Mouse (Mus musculus) spleen, postnatal 36 days (tissue): ENCODE data around the gene Trim59.

Experiments
- DNase-seq, 2 experiments: peaks; one replicate each; pipeline ENCODE4 v3.0.0; 2022; ENCODE audit warnings: low spot score in 2 of 2, mixed read lengths in 1 of 2

Gene Trim59

DNA sequence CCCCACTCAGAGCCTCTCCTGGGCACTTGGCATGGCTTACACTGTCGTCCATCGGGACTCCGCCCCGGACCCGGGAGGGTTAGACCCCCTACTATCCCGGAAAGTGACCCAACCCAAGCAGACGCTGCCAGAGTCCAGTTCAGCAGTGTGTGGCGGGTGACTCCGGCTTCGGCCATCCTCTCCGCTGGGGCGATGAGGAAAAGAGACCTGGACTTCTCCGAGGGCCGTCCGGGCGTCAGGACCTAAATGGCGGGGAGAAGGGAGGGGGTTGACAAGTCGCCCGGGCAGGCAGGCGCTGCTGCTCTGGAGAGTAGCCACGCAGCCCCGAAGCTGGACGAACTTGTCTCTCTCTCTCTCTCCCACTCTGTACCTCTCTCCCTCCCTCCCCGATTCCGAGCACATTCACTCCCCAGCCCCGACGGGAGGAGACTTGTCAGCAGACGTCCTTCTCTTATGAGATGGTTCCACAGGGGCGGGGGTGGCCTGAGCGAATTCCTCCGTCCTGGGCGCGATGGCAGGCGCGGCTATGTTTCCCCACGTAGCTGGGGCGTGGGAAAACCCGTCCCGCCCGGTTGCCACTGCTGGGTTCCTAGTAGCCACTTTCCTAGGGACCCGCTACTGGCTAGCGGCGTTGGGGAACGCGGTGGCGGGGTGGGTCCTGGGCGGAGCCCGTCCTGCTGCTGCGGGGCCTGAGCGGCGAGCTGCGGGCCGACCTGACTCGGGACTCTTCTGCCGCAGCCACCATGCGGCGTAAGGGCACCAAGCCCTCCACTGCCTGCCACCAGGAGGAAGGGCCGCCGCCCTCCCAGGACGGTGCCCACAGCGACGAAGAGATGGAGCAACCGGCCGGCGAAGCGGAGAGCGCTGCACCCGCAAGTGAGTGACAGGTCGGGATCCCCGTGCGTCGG is 39.0 kb downstream of the Trim59 start:
- peak; percentile 57 to 64 for DNase-seq

DNA sequence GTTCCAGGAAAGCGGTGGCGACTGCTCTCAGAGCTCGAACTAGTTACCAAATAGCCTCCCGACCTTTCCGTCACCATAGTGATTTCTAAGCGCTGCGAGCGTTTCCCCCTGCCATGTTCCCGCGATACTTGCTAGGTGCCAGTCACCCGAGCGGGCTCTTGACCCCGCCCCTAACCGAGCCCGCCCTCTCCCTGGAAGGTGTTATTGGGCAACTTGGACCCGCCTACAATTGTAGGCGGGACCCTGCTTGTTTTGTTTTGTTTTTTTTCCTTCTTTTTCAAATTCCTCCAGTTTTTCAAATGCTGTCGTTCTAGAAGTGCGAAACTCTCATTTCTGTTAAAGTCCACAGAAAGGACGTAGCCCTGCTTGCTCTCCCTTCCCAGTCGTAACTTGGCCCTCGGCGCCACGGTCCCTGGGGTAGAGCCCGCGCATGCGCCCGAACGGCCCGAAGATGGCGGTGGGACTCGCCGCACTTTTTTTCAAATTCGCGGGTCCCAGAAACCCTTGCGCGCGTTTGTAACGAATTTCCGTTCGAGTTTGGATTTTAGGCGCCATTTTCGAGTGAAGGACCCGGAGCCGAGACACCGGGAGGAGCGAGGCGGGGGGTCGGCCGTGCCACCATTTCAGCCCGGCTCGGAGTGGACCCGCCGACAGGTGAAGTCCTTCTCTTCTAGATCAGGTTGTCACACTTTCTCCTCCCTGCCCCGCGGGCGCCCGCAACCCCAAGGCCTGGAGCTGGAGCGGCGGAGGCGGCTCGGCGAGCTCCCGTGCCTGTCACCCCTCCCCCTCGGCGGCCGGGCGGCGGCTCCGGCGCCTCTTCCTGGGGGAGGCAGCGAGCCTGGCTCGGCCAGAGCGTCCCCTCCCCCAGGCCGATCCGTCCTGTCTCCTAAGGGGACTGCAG is 39.9 kb downstream of the Trim59 start, which contains the start of the genes Ift80 and Smc4:
Ift80 (minus strand) TSS at position 134 of the 901 bp plus-strand sequence.
Smc4 (plus strand) TSS at position 302 of the 901 bp plus-strand sequence.
- DNase-seq: peak; percentile 96 to 97

DNA sequence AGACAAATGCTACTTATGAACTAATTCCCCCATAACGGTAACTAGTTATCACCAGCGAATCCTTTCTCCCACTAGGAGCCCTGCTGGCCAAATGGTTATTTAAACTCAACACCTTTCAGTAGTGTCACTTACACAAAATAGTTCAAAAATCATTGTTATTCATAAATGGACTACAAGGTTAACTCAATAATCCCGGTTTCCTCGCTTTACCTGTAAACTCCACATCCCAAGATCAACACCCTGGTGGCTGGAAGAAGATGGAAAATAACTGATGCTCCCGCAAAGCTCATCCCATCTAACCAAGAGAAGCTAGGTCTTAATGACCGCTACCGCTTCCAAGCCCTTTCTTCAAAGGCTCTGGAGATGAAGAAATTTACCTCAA is 40.5 kb downstream of the Trim59 start:
- DNase-seq: no peak

DNA sequence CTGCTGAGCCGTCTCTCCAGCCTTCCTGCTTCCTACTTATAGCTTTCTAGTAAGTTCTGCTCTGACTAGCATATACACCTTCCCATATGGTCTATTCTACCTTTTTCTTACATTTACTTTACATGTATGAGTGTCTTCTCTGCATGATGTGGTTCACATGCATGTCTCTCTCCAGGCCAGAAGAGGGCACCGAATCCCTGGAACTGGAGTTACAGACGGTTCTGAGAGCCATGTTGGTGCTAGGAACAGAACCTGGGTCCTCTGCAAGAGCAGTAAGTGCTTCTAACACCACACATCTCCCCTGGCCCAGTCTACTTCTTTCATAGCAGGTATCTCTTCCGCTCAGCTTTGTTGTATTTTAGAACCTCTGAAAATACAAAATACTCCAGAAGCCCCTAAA is 41.8 kb downstream of the Trim59 start:
- DNase-seq: no peak

DNA sequence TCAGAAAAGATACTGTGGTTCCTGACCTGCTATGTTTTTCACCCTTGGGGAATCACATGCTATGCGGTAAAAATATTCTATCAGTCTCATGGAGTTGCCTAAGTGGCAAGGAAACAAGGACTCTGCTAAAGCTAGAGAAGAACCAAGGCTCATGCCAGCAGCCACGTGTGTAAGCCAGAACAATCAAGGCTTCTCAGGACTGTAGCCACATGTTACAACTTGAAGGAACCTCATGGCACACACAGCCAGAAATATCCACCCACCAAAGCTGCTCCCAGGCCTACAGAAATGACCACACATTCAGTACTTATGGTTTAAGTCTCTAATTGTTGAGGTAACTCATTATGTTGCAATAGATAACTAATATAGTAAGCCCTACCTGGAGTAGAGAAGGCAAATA is 58.0 kb downstream of the Trim59 start:
- DNase-seq: no peak
